Mouse (Mus musculus) bone marrow, adult 2 months (tissue): Measurements from ENCODE around the gene Kdsr.

ENCODE experiments used
- CTCF ChIP-seq: fragments of 200-500 bp; IDR thresholded peaks from 2 replicates; pipeline ENCODE4 v1.5.1; 2011; ENCODE audit warnings: low read length, control low read depth; ENCODE audit not compliant: control insufficient read depth, insufficient read depth
- POLR2A ChIP-seq: fragments of 200-500 bp; IDR thresholded peaks from 2 replicates; pipeline ENCODE4 v1.6.1; 2011; ENCODE audit warnings: low read depth, mild to moderate bottlenecking, control low read depth, low read length, borderline replicate concordance; ENCODE audit not compliant: control insufficient read depth

GRCm38 (mm10) chr1:106700520-106701114 is 58.9 kb downstream of the Kdsr start:
- TF ChIP-seq POLR2A (no peak), CTCF (no peak)
